Mouse (Mus musculus): ENCODE measurements around the gene Stub1. TPM values are rescaled to one million over a fixed set of nuclear protein-coding genes. Genes with fewer than 3 reads are reported as not detected.

Gene Stub1
- polyA plus RNA-seq, 1 experiment from 2014 or later, result 118 TPM

DNA sequence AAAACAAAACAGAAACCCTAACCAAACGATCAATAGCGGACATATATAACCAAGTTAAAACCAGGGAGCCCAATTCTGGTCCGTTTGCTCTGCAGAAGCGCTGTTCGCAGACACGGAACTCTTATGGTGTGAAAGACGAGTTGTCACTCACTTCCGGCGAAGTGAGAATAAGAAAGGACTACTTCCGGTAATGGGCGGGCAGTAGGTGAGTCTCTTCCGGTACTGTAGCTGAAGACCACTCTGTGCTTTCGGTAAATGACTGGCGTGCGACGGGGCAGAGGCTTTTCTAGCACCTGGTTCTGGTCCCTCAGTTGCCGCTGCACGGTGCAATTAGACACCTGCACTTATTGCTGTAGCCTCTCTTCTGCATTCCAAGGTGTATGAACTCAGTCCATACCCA is 9.8 kb downstream of the Stub1 start, which contains the start of gene Wdr24:
Gene Wdr24 (plus strand): TSS at position 176 of the 400 bp plus-strand sequence.
- peak within 1 kb of the TSS; percentile 62 for H3K27ac ChIP-seq (ENCODE audit: low read depth)

DNA sequence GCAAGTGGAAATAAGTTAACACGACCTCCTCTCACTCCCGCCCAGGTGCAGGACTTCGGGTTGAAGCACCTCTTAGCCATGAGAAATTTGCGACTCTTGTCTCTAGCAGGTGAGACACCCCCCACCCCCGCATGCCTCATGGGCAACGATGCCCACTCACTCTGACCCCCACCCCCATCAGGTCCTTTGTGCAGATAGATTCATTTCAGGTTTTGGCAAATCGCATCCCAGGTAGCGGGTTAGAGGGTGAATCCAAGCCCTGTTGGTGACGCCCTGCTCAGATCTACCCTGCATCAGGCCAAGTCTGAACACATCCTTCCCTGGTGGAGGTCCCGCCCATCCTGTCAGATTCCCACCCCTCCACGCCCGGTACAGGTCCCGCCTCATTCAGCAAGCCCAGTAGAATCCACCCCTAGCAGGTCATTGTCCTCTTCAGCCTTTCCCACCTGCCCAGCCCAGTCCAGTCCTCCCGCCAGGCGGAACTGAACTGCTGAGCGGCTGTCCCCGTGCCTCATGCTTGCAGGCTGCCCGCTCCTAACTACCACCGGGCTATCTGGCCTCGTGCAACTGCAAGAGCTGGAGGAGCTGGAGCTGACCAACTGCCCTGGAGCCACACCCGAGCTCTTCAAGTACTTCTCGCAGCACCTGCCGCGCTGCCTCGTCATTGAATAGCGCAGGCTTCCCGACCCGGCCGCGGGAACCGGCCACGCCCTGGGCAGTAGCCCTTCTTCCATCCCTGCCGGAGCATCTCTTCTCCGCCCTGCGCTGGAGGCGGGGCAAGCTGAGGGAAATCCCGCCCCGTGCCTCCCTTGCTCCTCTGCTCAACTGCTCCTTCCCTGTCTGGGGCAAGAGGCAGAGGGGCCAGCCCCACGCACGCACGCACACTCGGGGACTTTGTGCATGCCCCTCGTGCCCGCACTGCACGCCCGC is 14.1 kb downstream of the Stub1 start:
- DNase-seq (peak; percentile 29), ATAC-seq (peak; percentile 54)
- H3K4me1 ChIP-seq (ENCODE audit: insufficient read depth), result peaks cover 8% of the 10 kb centered on the region
- H3K9ac ChIP-seq (replicated peaks), result no peak overlapping the region
- no peak overlapping the region for H3K4me2 ChIP-seq (ENCODE audit: low read depth, low read length)
- 8% methylated on average over 45 of the region's 46 CpGs for WGBS (ENCODE audit: insufficient replicate concordance)
- TF ChIP-seq EP300 (IDR thresholded peaks at IDR 0.05; ENCODE audit: low read depth) (no peak), CTCF (IDR thresholded peaks at IDR 0.05; ENCODE audit: low read depth) (no peak)
- no peak overlapping the region for H3K4me3 ChIP-seq (ENCODE audit: low read depth, low read length)
- H3K27ac ChIP-seq (ENCODE audit: low read depth), result no peak overlapping the region
- H3K36me3 ChIP-seq (replicated peaks; ENCODE audit: insufficient read depth, low read length), result no peaks in the 10 kb centered on the region
- H3K9me3 ChIP-seq (ENCODE audit: low read length), result no peaks in the 10 kb centered on the region
- peaks cover 45% of the 10 kb centered on the region for H3K27me3 ChIP-seq (ENCODE audit: insufficient read depth, low read length)

More for the DNA sequence above, 9.8 kb downstream of the Stub1 start, which contains the start of gene Wdr24:
- TF ChIP-seq EP300 (IDR thresholded peaks at IDR 0.05; ENCODE audit: low read depth), result peak; percentile 44; the same call in 1 of the 2 replicates
- TF ChIP-seq CTCF (IDR thresholded peaks at IDR 0.05; ENCODE audit: low read depth), result peak; percentile 7; the same call in 1 of the 2 replicates
- Histone ChIP-seq H3K27me3 (ENCODE audit: insufficient read depth, low read length) (peaks cover 24% of the 10 kb centered on the region), H3K36me3 (replicated peaks; ENCODE audit: insufficient read depth, low read length) (peaks cover 13% of the 10 kb centered on the region), H3K9me3 (ENCODE audit: low read length) (no peaks in the 10 kb centered on the region), H3K4me3 (ENCODE audit: low read depth, low read length) (peak within 1 kb of the TSS; percentile 74), H3K9ac (replicated peaks) (peak within 1 kb of the TSS; percentile 71), H3K4me1 (ENCODE audit: insufficient read depth) (peaks cover 22% of the 10 kb centered on the region), H3K4me2 (ENCODE audit: low read depth, low read length) (peak within 1 kb of the TSS; percentile 92)
- ATAC-seq (peak; percentile 79), DNase-seq (peak; percentile 80)
- under 1% methylated on average over 18 of the region's 18 CpGs for WGBS (ENCODE audit: insufficient replicate concordance)

DNA sequence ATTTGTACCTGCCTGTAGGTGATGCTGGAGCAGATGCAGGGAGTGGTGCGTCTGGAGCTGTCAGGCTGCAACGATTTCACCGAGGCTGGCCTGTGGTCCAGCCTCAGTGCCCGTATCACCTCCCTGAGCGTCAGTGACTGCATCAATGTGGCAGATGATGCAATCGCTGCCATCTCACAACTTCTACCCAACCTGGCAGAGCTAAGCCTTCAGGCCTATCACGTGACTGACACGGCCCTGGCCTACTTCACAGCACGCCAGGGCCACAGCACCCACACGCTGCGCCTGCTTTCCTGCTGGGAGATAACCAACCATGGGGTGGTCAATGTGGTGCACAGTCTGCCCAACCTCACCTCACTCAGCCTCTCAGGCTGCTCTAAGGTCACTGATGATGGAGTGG is 15.5 kb downstream of the Stub1 start:
- WGBS (ENCODE audit: insufficient replicate concordance), result 70% methylated on average over 11 of the region's 11 CpGs
- Histone ChIP-seq H3K9me3 (ENCODE audit: low read length) (no peaks in the 10 kb centered on the region), H3K4me2 (ENCODE audit: low read depth, low read length) (no peak overlapping the region), H3K36me3 (replicated peaks; ENCODE audit: insufficient read depth, low read length) (no peaks in the 10 kb centered on the region), H3K27ac (ENCODE audit: low read depth) (no peak overlapping the region), H3K27me3 (ENCODE audit: insufficient read depth, low read length) (peaks cover 56% of the 10 kb centered on the region), H3K9ac (replicated peaks) (no peak overlapping the region), H3K4me1 (ENCODE audit: insufficient read depth) (peaks cover under 1% of the 10 kb centered on the region; the same call in 1 of the 2 replicates), H3K4me3 (ENCODE audit: low read depth, low read length) (no peak overlapping the region)
- ATAC-seq (no peak), DNase-seq (no peak)
- TF ChIP-seq CTCF (IDR thresholded peaks at IDR 0.05; ENCODE audit: low read depth), result no peak
- no peak for TF ChIP-seq EP300 (IDR thresholded peaks at IDR 0.05; ENCODE audit: low read depth)

DNA sequence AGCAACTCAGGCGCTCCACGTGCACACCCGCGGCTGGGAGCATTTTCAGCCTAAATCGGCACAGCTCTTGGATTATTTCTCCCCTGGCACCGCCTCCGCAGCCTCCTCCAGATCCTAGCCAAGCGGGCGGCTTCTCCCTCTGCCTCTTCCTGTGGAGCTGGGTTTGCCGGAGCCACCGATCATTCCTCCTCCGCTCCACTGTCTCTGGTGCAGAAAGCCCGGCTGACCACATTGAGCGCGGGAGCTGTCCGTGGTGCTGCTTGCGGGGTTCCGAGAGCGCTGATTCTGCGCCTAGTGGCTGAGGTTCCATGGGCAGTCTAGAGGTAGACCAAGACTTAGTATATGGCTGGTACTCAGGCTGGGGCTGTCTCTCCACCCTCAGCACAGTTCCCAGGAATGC is 19.7 kb downstream of the Stub1 start:
- Histone ChIP-seq H3K4me2 (ENCODE audit: low read depth, low read length) (no peak overlapping the region), H3K4me1 (ENCODE audit: insufficient read depth) (peaks cover 12% of the 10 kb centered on the region; the same call in 1 of the 2 replicates), H3K27ac (ENCODE audit: low read depth) (no peak overlapping the region), H3K9ac (replicated peaks) (no peak overlapping the region), H3K4me3 (ENCODE audit: low read depth, low read length) (no peak overlapping the region), H3K9me3 (ENCODE audit: low read length) (no peaks in the 10 kb centered on the region), H3K36me3 (replicated peaks; ENCODE audit: insufficient read depth, low read length) (no peaks in the 10 kb centered on the region), H3K27me3 (ENCODE audit: insufficient read depth, low read length) (peaks cover 66% of the 10 kb centered on the region)
- TF ChIP-seq CTCF (IDR thresholded peaks at IDR 0.05; ENCODE audit: low read depth) (peak; percentile 62), EP300 (IDR thresholded peaks at IDR 0.05; ENCODE audit: low read depth) (no peak)
- peak; percentile 90 for DNase-seq
- peak; percentile 72 for ATAC-seq
- 6% methylated on average over 20 of the region's 20 CpGs for WGBS (ENCODE audit: insufficient replicate concordance)

DNA sequence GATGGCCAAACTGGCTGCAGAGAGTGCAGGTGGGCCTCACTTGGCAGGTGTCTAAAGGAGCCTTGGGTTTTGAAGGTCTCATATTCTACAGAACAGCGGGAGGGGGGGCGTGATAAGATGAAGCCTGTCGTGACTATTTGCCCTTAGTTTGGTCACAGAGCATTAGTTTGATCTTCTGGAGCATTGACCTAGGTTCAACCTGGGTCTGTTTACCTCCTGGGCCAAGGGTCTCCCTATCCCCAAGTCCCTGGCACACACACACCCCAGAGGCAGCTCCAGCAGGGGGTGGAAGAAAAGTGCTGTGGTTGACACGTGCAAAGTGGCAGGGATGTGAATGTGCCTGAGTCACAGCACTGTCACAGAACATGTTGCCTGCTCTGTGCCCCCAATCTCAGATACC is 22.3 kb downstream of the Stub1 start:
- no peaks in the 10 kb centered on the region for H3K9me3 ChIP-seq (ENCODE audit: low read length)
- H3K27ac ChIP-seq (ENCODE audit: low read depth), result no peak overlapping the region
- WGBS (ENCODE audit: insufficient replicate concordance), result 54% methylated on average over 4 of the region's 4 CpGs
- TF ChIP-seq CTCF (IDR thresholded peaks at IDR 0.05; ENCODE audit: low read depth), result no peak
- TF ChIP-seq EP300 (IDR thresholded peaks at IDR 0.05; ENCODE audit: low read depth), result no peak
- H3K4me1 ChIP-seq (ENCODE audit: insufficient read depth), result peaks cover 12% of the 10 kb centered on the region; the same call in 1 of the 2 replicates
- no peak overlapping the region for H3K9ac ChIP-seq (replicated peaks)
- no peaks in the 10 kb centered on the region for H3K36me3 ChIP-seq (replicated peaks; ENCODE audit: insufficient read depth, low read length)
- DNase-seq (no peak), ATAC-seq (no peak)
- H3K27me3 ChIP-seq (ENCODE audit: insufficient read depth, low read length), result peaks cover 65% of the 10 kb centered on the region
- no peak overlapping the region for H3K4me3 ChIP-seq (ENCODE audit: low read depth, low read length)
- no peak overlapping the region for H3K4me2 ChIP-seq (ENCODE audit: low read depth, low read length)

DNA sequence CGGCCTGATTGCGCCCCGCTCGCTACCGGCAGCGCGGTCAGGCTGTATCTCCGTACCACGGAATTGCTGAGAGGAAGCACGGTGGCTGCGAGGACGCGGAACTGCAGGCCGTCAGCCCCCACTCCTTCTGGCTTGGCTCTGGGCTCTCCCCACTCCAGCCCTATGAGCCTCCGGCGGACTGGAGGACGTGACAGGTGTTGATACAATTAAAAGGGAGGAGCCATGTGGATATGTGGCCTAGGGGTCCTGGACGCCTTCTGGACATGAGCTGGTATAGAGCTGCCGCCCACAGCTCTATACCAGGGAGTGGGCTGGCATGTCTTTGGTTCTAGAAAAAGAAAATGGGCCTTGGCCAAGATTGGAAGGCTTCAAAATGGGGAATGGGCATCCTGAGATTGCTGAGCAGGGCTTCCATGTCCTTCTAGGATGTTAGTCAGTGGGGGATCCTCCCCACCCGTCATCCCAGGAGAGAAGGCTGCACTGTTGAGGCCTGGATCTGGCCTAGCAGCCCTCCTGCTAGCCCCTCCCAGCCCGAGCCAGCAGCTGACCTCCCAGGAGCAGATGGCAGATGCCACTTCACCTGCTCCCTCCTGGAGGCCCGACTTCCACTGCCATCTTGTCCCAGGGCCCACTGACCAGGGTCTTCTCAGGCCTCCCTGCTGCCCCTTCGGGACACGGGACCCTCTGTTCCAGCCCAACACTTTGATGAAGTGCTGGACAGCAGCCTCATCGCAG is 23.4 kb downstream of the Stub1 start:
- H3K9me3 ChIP-seq (ENCODE audit: low read length), result no peaks in the 10 kb centered on the region
- H3K4me3 ChIP-seq (ENCODE audit: low read depth, low read length), result peak overlapping the region; percentile 52
- no peak overlapping the region for H3K9ac ChIP-seq (replicated peaks)
- H3K36me3 ChIP-seq (replicated peaks; ENCODE audit: insufficient read depth, low read length), result no peaks in the 10 kb centered on the region
- no peak overlapping the region for H3K27ac ChIP-seq (ENCODE audit: low read depth)
- no peak for DNase-seq
- peaks cover 63% of the 10 kb centered on the region for H3K27me3 ChIP-seq (ENCODE audit: insufficient read depth, low read length)
- peak overlapping the region; percentile 75 for H3K4me2 ChIP-seq (ENCODE audit: low read depth, low read length)
- no peak for ATAC-seq
- TF ChIP-seq CTCF (IDR thresholded peaks at IDR 0.05; ENCODE audit: low read depth), result no peak
- TF ChIP-seq EP300 (IDR thresholded peaks at IDR 0.05; ENCODE audit: low read depth), result no peak
- H3K4me1 ChIP-seq (ENCODE audit: insufficient read depth), result peaks cover 12% of the 10 kb centered on the region; the same call in 1 of the 2 replicates
- WGBS (ENCODE audit: insufficient replicate concordance), result 15% methylated on average over 23 of the region's 25 CpGs
